Mouse (Mus musculus) frontal cortex, adult (tissue): Measurements from ENCODE around the gene Camk2b.
"Not testable (repeated sequence)": the region's sequence is repeated elsewhere in the genome, so short reads cannot be mapped to it uniquely, and the experiment has no call there.

Source experiments
- ATAC-seq: cut with Nextera tagmentation; 2 replicates; pipeline ENCODE4 v1.9.2; 2017; ENCODE audit warnings: mild to moderate bottlenecking, moderate library complexity, mixed read lengths; ENCODE audit not compliant: low TSS enrichment

Camk2b gene

GRCm38 (mm10) chr11:5945096-5945495 lies 121.1 kb downstream of the Camk2b start:
- no peak for ATAC-seq

- ATAC-seq: no peak
Observed at GRCm38 (mm10) chr11:5942966-5943365, 123.2 kb downstream of the Camk2b start.

- not testable (repeated sequence) for ATAC-seq
Observed at GRCm38 (mm10) chr11:5934531-5934930, 131.6 kb downstream of the Camk2b start.

GRCm38 (mm10) chr11:5931947-5932346 lies 134.2 kb downstream of the Camk2b start:
- ATAC-seq: not testable (repeated sequence)

GRCm38 (mm10) chr11:5930578-5930977 lies 135.6 kb downstream of the Camk2b start:
- ATAC-seq: no peak

- ATAC-seq: no peak
Observed at GRCm38 (mm10) chr11:5926696-5927220, 139.4 kb downstream of the Camk2b start.

GRCm38 (mm10) chr11:5924699-5925098 lies 141.5 kb downstream of the Camk2b start:
- no peak for ATAC-seq

GRCm38 (mm10) chr11:5920323-5920960 lies 145.7 kb downstream of the Camk2b start:
- ATAC-seq: no peak
